Comparison of ENCODE assay signal across 8 mouse cellular contexts in genomic region chr6:67268245-67268612, GRCm38 (mm10). TPM values are rescaled to one million over a fixed set of nuclear protein-coding genes. Genes with fewer than 3 reads are reported as not detected.
A peak's percentile ranks its signal among the peaks of the same experiment; 100 is the strongest.
DNase-seq lines count a peak whose midpoint lies in the region; ATAC-seq and TF ChIP-seq lines count a peak whose summit lies in the region.

No protein-coding gene starts in this region.

- H3K9ac ChIP-seq in heart, embryonic 14.5 days (ENCODE audit: low read length): peak overlapping the region; percentile 100
- peak overlapping the region; percentile 100 for H3K9ac ChIP-seq in ES-E14 (ENCODE audit: insufficient read depth, low read depth, low read length, poor library complexity, severe bottlenecking)

- peaks cover 19% of the 10 kb centered on the region for H3K36me3 ChIP-seq in heart, embryonic 14.5 days (ENCODE audit: control insufficient read depth, insufficient read depth, low read length)
- H3K36me3 ChIP-seq in ES-E14 (ENCODE audit: control insufficient read depth, insufficient read depth, low read length, poor library complexity, severe bottlenecking): peaks cover 18% of the 10 kb centered on the region
- peaks cover 26% of the 10 kb centered on the region for H3K36me3 ChIP-seq in hindbrain, embryonic 10.5 days
- peaks cover 28% of the 10 kb centered on the region for H3K36me3 ChIP-seq in midbrain, embryonic 10.5 days

- H3K27ac ChIP-seq in heart, embryonic 14.5 days (replicated peaks in 1 of 2; ENCODE audit: control insufficient read depth in 1 of 2, insufficient read depth in 1 of 2, low read depth in 2 of 2, low read length in 2 of 2): peak overlapping the region in 1 of 2 experiments; percentile 94; a peak in 2 of 4 replicates
- peak overlapping the region; percentile 95; the same call in 1 of the 2 replicates for H3K27ac ChIP-seq in ES-E14 (ENCODE audit: insufficient read depth, low read depth, low read length, poor library complexity, severe bottlenecking)
- peak overlapping the region; percentile 98 for H3K27ac ChIP-seq in hindbrain, embryonic 10.5 days
- H3K27ac ChIP-seq in midbrain, embryonic 10.5 days (replicated peaks): peak overlapping the region; percentile 98

- no peaks in the 10 kb centered on the region for H3K27me3 ChIP-seq in heart, embryonic 14.5 days (ENCODE audit: control insufficient read depth, insufficient read depth, low read length)
- H3K27me3 ChIP-seq in hindbrain, embryonic 10.5 days (ENCODE audit: insufficient read depth, poor library complexity, severe bottlenecking): no peaks in the 10 kb centered on the region
- H3K27me3 ChIP-seq in midbrain, embryonic 10.5 days (ENCODE audit: low read depth, poor library complexity, severe bottlenecking): no peaks in the 10 kb centered on the region

- H3K4me1 ChIP-seq in heart, embryonic 14.5 days (ENCODE audit: control insufficient read depth in 2 of 2, insufficient read depth in 2 of 2, low read length in 2 of 2): peaks cover 0 to 17% of the 10 kb centered on the region in 2 experiments; a peak in 2 of 4 replicates
- H3K4me1 ChIP-seq in ES-E14 (ENCODE audit: control insufficient read depth in 2 of 2, insufficient read depth in 2 of 2, low read length in 2 of 2, poor library complexity in 1 of 2): no peaks in the 10 kb centered on the region; a peak in 1 of 4 replicates
- H3K4me1 ChIP-seq in hindbrain, embryonic 10.5 days (replicated peaks): peaks cover 19% of the 10 kb centered on the region
- peaks cover 22% of the 10 kb centered on the region for H3K4me1 ChIP-seq in midbrain, embryonic 10.5 days

- whole genome bisulfite sequencing in heart, embryonic 14.5 days: 1% methylated on average over 2 of the region's 2 CpGs
- WGBS in hindbrain, embryonic 10.5 days: under 1% methylated on average over 2 of the region's 2 CpGs
- WGBS in midbrain, embryonic 10.5 days: 0% methylated on average over 2 of the region's 2 CpGs

- intact Hi-C loops in heart, postnatal 36 days (cut with DNase I): loop anchor here (2.0 to 10.0 kb wide), 5 partner anchors 101 to 733 kb away; partner anchors contain the start of genes Gadd45a, Gng12 and Mad2l1

- no peak for ATAC-seq in heart, embryonic 14.5 days (ENCODE audit: insufficient number of reproducible peaks, insufficient read depth, low FRiP score, low read depth)

- H3K4me3 ChIP-seq in heart, embryonic 14.5 days (ENCODE audit: control insufficient read depth in 1 of 2, insufficient read depth in 1 of 2, low read depth in 1 of 2, low read length in 2 of 2): peak overlapping the region; percentile 85 to 100
- H3K4me3 ChIP-seq in ES-E14 (ENCODE audit: insufficient read depth in 1 of 2, low read depth in 1 of 2, low read length in 2 of 2, poor library complexity in 1 of 2, severe bottlenecking in 1 of 2): peak overlapping the region; percentile 79 to 98
- H3K4me3 ChIP-seq in hindbrain, embryonic 10.5 days: peak overlapping the region; percentile 100
- peak overlapping the region; percentile 100 for H3K4me3 ChIP-seq in midbrain, embryonic 10.5 days

- in situ Hi-C loops in ES-E14 (cut with MboI; ENCODE audit: low sequenced_read_pairs in 2 of 2, unreplicated experiment in 2 of 2): no loop called here

- no peaks in the 10 kb centered on the region for H3K9me3 ChIP-seq in heart, embryonic 14.5 days (ENCODE audit: control insufficient read depth, low read length)
- no peaks in the 10 kb centered on the region for H3K9me3 ChIP-seq in ES-E14 (ENCODE audit: control insufficient read depth, insufficient read depth, low read depth, low read length)
- H3K9me3 ChIP-seq in hindbrain, embryonic 10.5 days: no peaks in the 10 kb centered on the region
- no peaks in the 10 kb centered on the region for H3K9me3 ChIP-seq in midbrain, embryonic 10.5 days (replicated peaks)

- no peak for DNase-seq in heart, postnatal 36 days
- DNase-seq in ES-E14 (ENCODE audit: low read depth, low spot score): no peak
- no peak for DNase-seq in hindbrain, embryonic 10.5 days (ENCODE audit: low spot score)
- DNase-seq in midbrain, embryonic 10.5 days (ENCODE audit: low spot score): no peak
- DNase-seq in layer of hippocampus, adult 9-10 months (ENCODE audit: low spot score): no peak
- DNase-seq in testis, postnatal 14 days (ENCODE audit: low spot score): no peak
- no peak for DNase-seq in layer of hippocampus, postnatal 25 days (ENCODE audit: extremely low spot score in 1 of 2, low spot score in 1 of 2)

- peak overlapping the region; percentile 90 for H3K4me2 ChIP-seq in heart, embryonic 14.5 days (ENCODE audit: low read length)

TF ChIP-seq in ES-E14, 5 proteins besides CTCF, POLR2A, EP300 and RAD21:
- TF ChIP-seq ZNF384 (IDR thresholded peaks at IDR 0.05; ENCODE audit: low read depth, low read length) (no peak), ZC3H11A (IDR thresholded peaks at IDR 0.05; ENCODE audit: borderline replicate concordance, low read depth, low read length) (no peak), CHD2 (IDR thresholded peaks at IDR 0.05; ENCODE audit: low read depth, low read length) (no peak), HCFC1 (IDR thresholded peaks at IDR 0.05; ENCODE audit: borderline replicate concordance, insufficient read depth, low read length) (no peak), MAFK (IDR thresholded peaks at IDR 0.05; ENCODE audit: insufficient read depth, low read depth, low read length) (no peak)

RNA-seq across cellular contexts. Expression of gene Serbp1, which starts 30.3 kb away (rescaled TPM):
- polyA plus RNA-seq in heart, embryonic 14.5 days (2014; fragmentation: Nextera tagmentation; extraction: Ambion mirVana): 361 and 372 TPM in 2 replicates
- total RNA-seq in heart, postnatal 36 days (2021): 100 to 1,000 TPM; 201 to 234 TPM
- 787 and 1,032 TPM in 2 replicates for total RNA-seq in ES-E14 (2012; rRNA removed)
- 346 and 483 TPM in 2 replicates for polyA plus RNA-seq in hindbrain, embryonic 10.5 days (2016; fragmentation: Nextera tagmentation; extraction: Ambion mirVana)
- polyA plus RNA-seq in midbrain, embryonic 10.5 days (2016; fragmentation: Nextera tagmentation; extraction: Ambion mirVana): 427 and 470 TPM in 2 replicates
- total RNA-seq in layer of hippocampus, postnatal 25 days (2021): 100 to 1,000 TPM; 224 to 238 TPM
